In genomic region chr3:146318987-146319386, GRCm38 (mm10) we compare ENCODE assay signal across 8 mouse cellular contexts.
DNase-seq lines count a peak whose midpoint lies in the region; ATAC-seq and TF ChIP-seq lines count a peak whose summit lies in the region.

No protein-coding gene starts in this region.

- no peaks in the 10 kb centered on the region for H3K9me3 ChIP-seq in forebrain, postnatal 0 days (ENCODE audit: low read length)
- no peaks in the 10 kb centered on the region for H3K9me3 ChIP-seq in midbrain, embryonic 12.5 days
- H3K9me3 ChIP-seq in intestine, embryonic 16.5 days (ENCODE audit: control insufficient read depth, low read length): no peaks in the 10 kb centered on the region
- no peaks in the 10 kb centered on the region for H3K9me3 ChIP-seq in liver, embryonic 12.5 days (replicated peaks)

- H3K4me3 ChIP-seq in forebrain, postnatal 0 days (ENCODE audit: low read depth, low read length): no peak overlapping the region
- H3K4me3 ChIP-seq in midbrain, embryonic 12.5 days: no peak overlapping the region
- no peak overlapping the region for H3K4me3 ChIP-seq in intestine, embryonic 16.5 days (ENCODE audit: low read length)
- H3K4me3 ChIP-seq in gastrocnemius, adult 2 months: no peak overlapping the region
- no peak overlapping the region for H3K4me3 ChIP-seq in liver, embryonic 12.5 days

- TF ChIP-seq CTCF in forebrain, postnatal 0 days (IDR thresholded peaks at IDR 0.05; ENCODE audit: low read depth): no peak
- TF ChIP-seq CTCF in gastrocnemius, adult 2 months (IDR thresholded peaks at IDR 0.05): no peak

- ATAC-seq in frontal cortex, adult (ENCODE audit: low TSS enrichment): peak; percentile 83
- peak; percentile 83 for ATAC-seq in forebrain, postnatal 0 days
- ATAC-seq in midbrain, embryonic 12.5 days (ENCODE audit: low FRiP score, low read depth): peak; percentile 82
- no peak for ATAC-seq in intestine, embryonic 16.5 days
- no peak for ATAC-seq in liver, embryonic 12.5 days

- no peak for DNase-seq in frontal cortex, postnatal 25 days (ENCODE audit: low spot score in 2 of 2)
- DNase-seq in NIH3T3 (ENCODE audit: low read depth): peak; percentile 22
- DNase-seq in forebrain, postnatal 0 days: peak; percentile 59
- no peak for DNase-seq in gastrocnemius, adult 2 months

- no peak overlapping the region for H3K27ac ChIP-seq in forebrain, postnatal 0 days (ENCODE audit: low read depth, low read length)
- H3K27ac ChIP-seq in midbrain, embryonic 12.5 days (replicated peaks): peak overlapping the region; percentile 75
- H3K27ac ChIP-seq in intestine, embryonic 16.5 days (ENCODE audit: low read length): no peak overlapping the region
- no peak overlapping the region for H3K27ac ChIP-seq in gastrocnemius, adult 2 months
- H3K27ac ChIP-seq in liver, embryonic 12.5 days: no peak overlapping the region

- H3K36me3 ChIP-seq in forebrain, postnatal 0 days (ENCODE audit: insufficient read depth): no peaks in the 10 kb centered on the region
- H3K36me3 ChIP-seq in midbrain, embryonic 12.5 days: no peaks in the 10 kb centered on the region
- H3K36me3 ChIP-seq in intestine, embryonic 16.5 days (ENCODE audit: control insufficient read depth, insufficient read depth, low read length): no peaks in the 10 kb centered on the region
- H3K36me3 ChIP-seq in liver, embryonic 12.5 days: no peaks in the 10 kb centered on the region

- intact Hi-C loops in gastrocnemius, adult 2 months (cut with DNase I): no loop called here

- peaks cover 13% of the 10 kb centered on the region for H3K4me1 ChIP-seq in forebrain, postnatal 0 days (ENCODE audit: insufficient read depth)
- H3K4me1 ChIP-seq in midbrain, embryonic 12.5 days: peaks cover 20% of the 10 kb centered on the region
- H3K4me1 ChIP-seq in intestine, embryonic 16.5 days (ENCODE audit: control insufficient read depth, insufficient read depth, low read length): no peaks in the 10 kb centered on the region
- H3K4me1 ChIP-seq in liver, embryonic 12.5 days: no peaks in the 10 kb centered on the region

- peak overlapping the region; percentile 34 for H3K9ac ChIP-seq in forebrain, postnatal 0 days
- H3K9ac ChIP-seq in midbrain, embryonic 12.5 days (replicated peaks): 0 out of 2 replicates have a peak overlapping the region, but pooled peaks have one; percentile 28
- H3K9ac ChIP-seq in intestine, embryonic 16.5 days (ENCODE audit: low read depth, low read length): no peak overlapping the region
- no peak overlapping the region for H3K9ac ChIP-seq in liver, embryonic 12.5 days

- no peaks in the 10 kb centered on the region for H3K27me3 ChIP-seq in forebrain, postnatal 0 days (ENCODE audit: insufficient read depth, low read length)
- H3K27me3 ChIP-seq in midbrain, embryonic 12.5 days: peaks cover 5% of the 10 kb centered on the region; the same call in 1 of the 2 replicates
- no peaks in the 10 kb centered on the region for H3K27me3 ChIP-seq in intestine, embryonic 16.5 days (replicated peaks; ENCODE audit: control insufficient read depth, insufficient read depth, low read length)
- H3K27me3 ChIP-seq in liver, embryonic 12.5 days (replicated peaks): peaks cover 9% of the 10 kb centered on the region; the same call in 1 of the 2 replicates

- WGBS in forebrain, postnatal 0 days: 2% methylated on average over 13 of the region's 13 CpGs
- WGBS in midbrain, embryonic 12.5 days: 9% methylated on average over 13 of the region's 13 CpGs
- 48% methylated on average over 13 of the region's 13 CpGs for WGBS in intestine, embryonic 16.5 days
- 60% methylated on average over 13 of the region's 13 CpGs for WGBS in liver, embryonic 12.5 days (ENCODE audit: insufficient replicate concordance)

- H3K4me2 ChIP-seq in forebrain, postnatal 0 days (ENCODE audit: low read depth): peak overlapping the region; percentile 40
- peak overlapping the region; percentile 31 for H3K4me2 ChIP-seq in midbrain, embryonic 12.5 days (replicated peaks)
- no peak overlapping the region for H3K4me2 ChIP-seq in intestine, embryonic 16.5 days (ENCODE audit: low read depth, low read length)
- no peak overlapping the region for H3K4me2 ChIP-seq in liver, embryonic 12.5 days

Comparison
In these comparisons a context has a peak if more than half of its experiments do, and no peak if none do; other contexts are left out.
1. ATAC-seq: peak in frontal cortex, adult (single experiment), forebrain, postnatal 0 days (single experiment) and midbrain, embryonic 12.5 days (single experiment); none in intestine, embryonic 16.5 days (single experiment) and liver, embryonic 12.5 days (single experiment).
2. DNase-seq: peak in NIH3T3 (single experiment) and forebrain, postnatal 0 days (single experiment); none in frontal cortex, postnatal 25 days (0 of 2) and gastrocnemius, adult 2 months (single experiment).
3. H3K4me2 ChIP-seq: peak in forebrain, postnatal 0 days (single experiment) and midbrain, embryonic 12.5 days (single experiment); none in intestine, embryonic 16.5 days (single experiment) and liver, embryonic 12.5 days (single experiment).
4. H3K9ac ChIP-seq: peak in forebrain, postnatal 0 days (single experiment) and midbrain, embryonic 12.5 days (single experiment); none in intestine, embryonic 16.5 days (single experiment) and liver, embryonic 12.5 days (single experiment).